Mouse (Mus musculus): ENCODE data around the gene Mboat2. TPM values are rescaled to one million over a fixed set of nuclear protein-coding genes. Genes with fewer than 3 reads are reported as not detected.
A peak's percentile ranks its signal among the peaks of the same experiment; 100 is the strongest.

The Mboat2 gene
- polyA plus RNA-seq, 1 experiment from 2014 or later = 2.8 TPM

- Histone ChIP-seq H3K4me1 (ENCODE audit: control insufficient read depth, low read depth, low read length) (peaks cover 62% of the 10 kb centered on the region), H3K36me3 (ENCODE audit: control insufficient read depth, insufficient read depth) (no peaks in the 10 kb centered on the region), H3K4me2 (ENCODE audit: low read depth, low read length) (no peak overlapping the region), H3K27me3 (ENCODE audit: control insufficient read depth, insufficient read depth, low read depth, low read length) (no peaks in the 10 kb centered on the region), H3K9me3 (replicated peaks; ENCODE audit: control insufficient read depth, low read length) (no peaks in the 10 kb centered on the region), H3K9ac (ENCODE audit: low read depth, low read length) (peak overlapping the region; percentile 2; the same call in 1 of the 2 replicates), H3K4me3 (ENCODE audit: low read depth, low read length) (no peak overlapping the region), H3K27ac (ENCODE audit: low read length) (peak overlapping the region; percentile 98)
- ATAC-seq (ENCODE audit: low read depth) = peak; percentile 30
Measured at GRCm38 (mm10) chr12:24886800-24887199, 56.1 kb downstream of the Mboat2 start.

DNA sequence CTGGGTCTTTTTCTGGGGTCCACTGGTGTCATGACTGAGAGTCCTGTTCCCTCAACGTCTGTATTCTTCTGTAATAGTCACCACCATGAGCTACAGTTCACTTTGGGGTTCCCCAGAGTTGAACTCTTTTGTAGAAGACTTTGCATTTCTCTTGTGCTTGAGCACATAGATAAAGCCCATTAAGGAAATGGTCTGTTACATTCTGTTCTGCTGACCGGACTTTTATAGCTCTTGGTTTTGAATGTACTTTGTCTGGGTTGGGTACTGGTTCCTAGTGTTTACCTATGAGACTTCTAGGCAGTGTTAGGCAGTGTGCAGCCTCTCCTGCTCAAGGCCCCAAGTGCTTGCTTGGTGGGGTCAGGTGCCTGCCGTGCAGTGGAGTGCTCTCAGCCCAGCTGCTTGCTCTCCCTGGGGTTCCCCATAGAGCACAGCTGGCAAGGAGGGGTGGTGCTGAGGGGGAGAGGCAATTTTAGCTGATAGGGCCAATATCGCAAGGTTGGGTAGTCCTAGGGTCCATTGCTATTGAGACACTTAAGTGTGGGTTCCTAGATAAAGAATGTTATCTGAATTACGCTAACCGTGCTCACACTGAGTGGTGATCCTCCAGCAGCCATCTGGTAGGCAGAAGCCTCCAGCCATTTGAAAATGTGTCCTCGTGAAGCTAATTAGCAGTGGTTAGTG, 58.8 kb downstream of the Mboat2 start:
- WGBS (ENCODE audit: insufficient replicate concordance) = 22% methylated on average over 7 of the region's 7 CpGs
- Histone ChIP-seq H3K4me1 (ENCODE audit: control insufficient read depth, low read depth, low read length) (peaks cover 86% of the 10 kb centered on the region), H3K4me3 (ENCODE audit: low read depth, low read length) (peak overlapping the region; percentile 1; the same call in 1 of the 2 replicates), H3K36me3 (ENCODE audit: control insufficient read depth, insufficient read depth) (no peaks in the 10 kb centered on the region), H3K27ac (ENCODE audit: low read length) (peak overlapping the region; percentile 98), H3K9ac (ENCODE audit: low read depth, low read length) (peak overlapping the region; percentile 65), H3K4me2 (ENCODE audit: low read depth, low read length) (peak overlapping the region; percentile 52), H3K27me3 (ENCODE audit: control insufficient read depth, insufficient read depth, low read depth, low read length) (no peaks in the 10 kb centered on the region), H3K9me3 (replicated peaks; ENCODE audit: control insufficient read depth, low read length) (no peaks in the 10 kb centered on the region)
- ATAC-seq (ENCODE audit: low read depth) = peak; percentile 85

DNA sequence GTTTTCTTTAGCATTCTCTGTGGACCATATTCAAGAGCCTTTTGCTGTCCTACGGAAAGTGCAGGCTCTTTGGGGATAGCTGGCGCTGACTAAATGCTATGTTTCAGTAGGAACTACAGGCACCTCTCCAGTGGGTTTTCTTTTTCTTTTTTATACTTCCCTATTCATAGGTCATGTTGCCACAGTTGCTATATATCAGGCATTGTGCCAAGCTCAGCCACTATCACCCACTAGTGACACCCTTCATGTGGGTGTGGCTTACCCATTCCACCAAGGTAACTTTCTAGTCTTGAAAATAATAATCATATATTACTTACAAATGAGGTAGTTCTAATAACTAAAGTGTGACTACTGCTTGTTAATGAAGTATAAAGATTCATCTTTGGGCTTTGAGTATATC, 59.5 kb downstream of the Mboat2 start:
- H3K4me1 ChIP-seq (ENCODE audit: control insufficient read depth, low read depth, low read length) = peaks cover 82% of the 10 kb centered on the region
- 26% methylated on average over 2 of the region's 2 CpGs for WGBS (ENCODE audit: insufficient replicate concordance)
- H3K4me3 ChIP-seq (ENCODE audit: low read depth, low read length) = no peak overlapping the region
- peak overlapping the region; percentile 98 for H3K27ac ChIP-seq (ENCODE audit: low read length)
- peak overlapping the region; percentile 52 for H3K4me2 ChIP-seq (ENCODE audit: low read depth, low read length)
- H3K9ac ChIP-seq (ENCODE audit: low read depth, low read length) = peak overlapping the region; percentile 65
- no peaks in the 10 kb centered on the region for H3K9me3 ChIP-seq (replicated peaks; ENCODE audit: control insufficient read depth, low read length)
- peak; percentile 46 for ATAC-seq (ENCODE audit: low read depth)
- no peaks in the 10 kb centered on the region for H3K27me3 ChIP-seq (ENCODE audit: control insufficient read depth, insufficient read depth, low read depth, low read length)
- no peaks in the 10 kb centered on the region for H3K36me3 ChIP-seq (ENCODE audit: control insufficient read depth, insufficient read depth)

GRCm38 (mm10) chr12:24890684-24891459, 60.2 kb downstream of the Mboat2 start:
- peak overlapping the region; percentile 44 for H3K9ac ChIP-seq (ENCODE audit: low read depth, low read length)
- no peaks in the 10 kb centered on the region for H3K9me3 ChIP-seq (replicated peaks; ENCODE audit: control insufficient read depth, low read length)
- H3K4me1 ChIP-seq (ENCODE audit: control insufficient read depth, low read depth, low read length) = peaks cover 80% of the 10 kb centered on the region
- peak; percentile 53 for ATAC-seq (ENCODE audit: low read depth)
- 43% methylated on average over 8 of the region's 8 CpGs for WGBS (ENCODE audit: insufficient replicate concordance)
- H3K4me3 ChIP-seq (ENCODE audit: low read depth, low read length) = peak overlapping the region; percentile 8
- no peaks in the 10 kb centered on the region for H3K27me3 ChIP-seq (ENCODE audit: control insufficient read depth, insufficient read depth, low read depth, low read length)
- peak overlapping the region; percentile 52 for H3K4me2 ChIP-seq (ENCODE audit: low read depth, low read length)
- H3K27ac ChIP-seq (ENCODE audit: low read length) = peak overlapping the region; percentile 98
- no peaks in the 10 kb centered on the region for H3K36me3 ChIP-seq (ENCODE audit: control insufficient read depth, insufficient read depth)

DNA sequence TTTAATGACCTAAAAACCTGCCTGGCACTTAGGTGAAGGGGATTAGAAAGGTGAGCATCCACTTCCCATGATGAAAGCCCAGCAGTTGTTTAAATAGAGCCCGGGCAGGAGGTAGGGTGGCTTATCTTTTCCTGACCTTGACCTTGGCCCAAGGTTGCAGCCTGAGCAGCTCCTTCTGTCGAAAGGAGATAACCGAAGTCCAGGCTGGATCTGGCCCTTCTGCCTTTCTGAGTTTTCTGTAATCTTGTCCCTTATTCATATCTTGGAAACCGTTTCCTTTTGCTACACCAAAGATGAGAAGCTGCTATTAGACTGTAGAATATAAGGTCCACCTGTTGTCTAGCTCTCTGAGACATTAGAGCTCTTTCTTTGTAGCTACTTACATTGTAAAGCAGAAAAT, 61.9 kb downstream of the Mboat2 start:
- peak; percentile 74 for ATAC-seq (ENCODE audit: low read depth)
- Histone ChIP-seq H3K4me3 (ENCODE audit: low read depth, low read length) (peak overlapping the region; percentile 20; the same call in 1 of the 2 replicates), H3K36me3 (ENCODE audit: control insufficient read depth, insufficient read depth) (no peaks in the 10 kb centered on the region), H3K9me3 (replicated peaks; ENCODE audit: control insufficient read depth, low read length) (no peaks in the 10 kb centered on the region), H3K9ac (ENCODE audit: low read depth, low read length) (0 out of 2 replicates have a peak overlapping the region, but pooled peaks have one; percentile 32), H3K27me3 (ENCODE audit: control insufficient read depth, insufficient read depth, low read depth, low read length) (no peaks in the 10 kb centered on the region), H3K4me1 (ENCODE audit: control insufficient read depth, low read depth, low read length) (peaks cover 66% of the 10 kb centered on the region), H3K4me2 (ENCODE audit: low read depth, low read length) (peak overlapping the region; percentile 61), H3K27ac (ENCODE audit: low read length) (peak overlapping the region; percentile 98)
- WGBS (ENCODE audit: insufficient replicate concordance) = 18% methylated on average over 4 of the region's 4 CpGs

DNA sequence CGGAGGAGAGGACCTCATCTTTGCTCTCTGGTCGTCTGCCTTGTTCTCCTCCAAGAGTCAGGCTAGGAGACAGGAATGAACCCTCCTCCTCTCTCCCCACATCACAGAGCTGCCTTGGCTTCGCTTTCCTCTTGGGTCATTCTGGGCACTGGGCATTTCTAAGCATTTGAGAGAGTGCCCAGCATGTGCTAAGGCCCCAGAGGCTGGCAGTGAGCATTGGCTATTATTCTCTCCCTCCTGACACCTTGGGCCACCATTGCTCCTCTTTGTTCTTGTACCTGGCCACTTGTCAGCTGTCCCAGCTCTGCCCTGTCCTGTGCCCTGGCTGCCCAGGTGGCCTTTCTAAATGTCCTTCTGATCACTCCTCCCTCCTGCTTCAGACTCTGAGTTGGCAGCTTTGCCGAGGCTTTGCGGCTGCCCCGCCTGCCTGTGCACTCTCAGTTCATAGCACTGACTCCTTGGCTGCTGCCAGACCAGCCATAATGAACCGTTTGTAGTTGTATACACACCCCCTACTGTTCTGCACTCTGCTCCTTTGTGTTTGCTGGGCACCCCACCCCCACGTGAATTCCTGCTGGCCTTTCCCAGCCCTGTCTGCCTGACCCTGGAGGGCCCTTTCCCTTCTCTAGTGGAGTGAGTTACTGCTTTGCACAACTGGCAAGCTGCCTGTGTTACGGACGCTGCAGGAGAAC, 63.2 kb downstream of the Mboat2 start:
- no peaks in the 10 kb centered on the region for H3K9me3 ChIP-seq (replicated peaks; ENCODE audit: control insufficient read depth, low read length)
- H3K4me2 ChIP-seq (ENCODE audit: low read depth, low read length) = peak overlapping the region; percentile 11; the same call in 1 of the 2 replicates
- no peaks in the 10 kb centered on the region for H3K36me3 ChIP-seq (ENCODE audit: control insufficient read depth, insufficient read depth)
- H3K27ac ChIP-seq (ENCODE audit: low read length) = peak overlapping the region; percentile 81
- 48% methylated on average over 10 of the region's 10 CpGs for WGBS (ENCODE audit: insufficient replicate concordance)
- no peaks in the 10 kb centered on the region for H3K27me3 ChIP-seq (ENCODE audit: control insufficient read depth, insufficient read depth, low read depth, low read length)
- H3K4me3 ChIP-seq (ENCODE audit: low read depth, low read length) = no peak overlapping the region
- peak overlapping the region; percentile 56 for H3K9ac ChIP-seq (ENCODE audit: low read depth, low read length)
- peaks cover 52% of the 10 kb centered on the region for H3K4me1 ChIP-seq (ENCODE audit: control insufficient read depth, low read depth, low read length)
- no peak for ATAC-seq (ENCODE audit: low read depth)

GRCm38 (mm10) chr12:24895352-24895751, 64.7 kb downstream of the Mboat2 start:
- no peak for ATAC-seq (ENCODE audit: low read depth)
- Histone ChIP-seq H3K36me3 (ENCODE audit: control insufficient read depth, insufficient read depth) (no peaks in the 10 kb centered on the region), H3K27ac (ENCODE audit: low read length) (no peak overlapping the region), H3K4me3 (ENCODE audit: low read depth, low read length) (no peak overlapping the region), H3K9me3 (replicated peaks; ENCODE audit: control insufficient read depth, low read length) (no peaks in the 10 kb centered on the region), H3K4me2 (ENCODE audit: low read depth, low read length) (no peak overlapping the region), H3K27me3 (ENCODE audit: control insufficient read depth, insufficient read depth, low read depth, low read length) (no peaks in the 10 kb centered on the region), H3K9ac (ENCODE audit: low read depth, low read length) (no peak overlapping the region), H3K4me1 (ENCODE audit: control insufficient read depth, low read depth, low read length) (peaks cover 40% of the 10 kb centered on the region)
- WGBS (ENCODE audit: insufficient replicate concordance) = 79% methylated on average over 5 of the region's 5 CpGs

DNA sequence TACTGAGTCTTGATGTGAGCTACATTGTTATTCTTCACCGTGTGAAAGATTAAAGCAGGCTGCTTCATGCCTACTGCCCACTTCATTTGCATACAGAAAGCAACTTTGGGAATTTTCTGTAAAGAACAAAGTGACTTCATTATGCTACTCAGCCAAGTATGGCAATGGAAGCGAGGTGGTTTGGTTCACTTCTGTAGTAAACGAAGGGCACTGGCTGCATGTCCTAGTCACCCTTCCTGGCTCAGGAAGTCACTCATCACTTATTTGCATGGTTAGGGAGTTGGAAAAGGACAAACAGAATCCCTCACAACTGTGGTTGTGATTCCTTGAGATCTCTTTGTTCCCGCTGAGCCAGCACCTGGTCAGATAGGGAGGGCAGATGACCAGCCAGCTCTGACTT, 66.7 kb downstream of the Mboat2 start:
- no peak for ATAC-seq (ENCODE audit: low read depth)
- Histone ChIP-seq H3K27me3 (ENCODE audit: control insufficient read depth, insufficient read depth, low read depth, low read length) (no peaks in the 10 kb centered on the region), H3K9me3 (replicated peaks; ENCODE audit: control insufficient read depth, low read length) (no peaks in the 10 kb centered on the region), H3K4me1 (ENCODE audit: control insufficient read depth, low read depth, low read length) (peaks cover 21% of the 10 kb centered on the region), H3K9ac (ENCODE audit: low read depth, low read length) (no peak overlapping the region), H3K27ac (ENCODE audit: low read length) (no peak overlapping the region), H3K36me3 (ENCODE audit: control insufficient read depth, insufficient read depth) (no peaks in the 10 kb centered on the region), H3K4me2 (ENCODE audit: low read depth, low read length) (no peak overlapping the region), H3K4me3 (ENCODE audit: low read depth, low read length) (no peak overlapping the region)
- WGBS (ENCODE audit: insufficient replicate concordance) = 76% methylated on average over 4 of the region's 4 CpGs
